Mouse (Mus musculus) CH12.LX (cell line): ENCODE data around the gene Slc2a3.

Source experiments
- CTCF ChIP-seq, 2 experiments: IDR thresholded peaks in 1 of 2; conservative IDR thresholded peaks in 1 of 2; 2 replicates each; pipeline ENCODE4 v1.5.1; 2011 to 2012; ENCODE audit warnings: low read depth in 2 of 2, low read length in 2 of 2, improper control_type of control experiment in 1 of 2, inconsistent platforms in 1 of 2, mild to moderate bottlenecking in 1 of 2, moderate library complexity in 1 of 2
- E2F4 ChIP-seq: IDR thresholded peaks from 2 replicates; pipeline ENCODE4 v1.6.1; 2011; ENCODE audit warnings: low read depth, low read length, improper control_type of control experiment; ENCODE audit not compliant: insufficient replicate concordance
- EP300 ChIP-seq: IDR thresholded peaks from 2 replicates; pipeline ENCODE4 v1.6.1; 2011; ENCODE audit warnings: low read length, improper control_type of control experiment
- MAX ChIP-seq: IDR thresholded peaks from 2 replicates; pipeline ENCODE4 v1.6.1; 2011; ENCODE audit warnings: low read length, improper control_type of control experiment
- MEF2A ChIP-seq: IDR thresholded peaks from 2 replicates; pipeline ENCODE4 v1.6.1; 2014; ENCODE audit warnings: low read depth, mild to moderate bottlenecking, inconsistent platforms, low read length, improper control_type of control experiment, borderline replicate concordance
- MXI1 ChIP-seq: IDR thresholded peaks from 2 replicates; pipeline ENCODE4 v1.6.1; 2011; ENCODE audit warnings: mild to moderate bottlenecking, low read depth, low read length, improper control_type of control experiment
- POLR2A ChIP-seq: IDR thresholded peaks from 2 replicates; pipeline ENCODE4 v1.6.1; 2011; ENCODE audit warnings: low read depth, mild to moderate bottlenecking, improper control_type of control experiment, low read length
- SMC3 ChIP-seq: IDR thresholded peaks from 2 replicates; pipeline ENCODE4 v1.6.1; 2011; ENCODE audit warnings: low read depth, low read length, improper control_type of control experiment
- TCF12 ChIP-seq: IDR thresholded peaks from 2 replicates; pipeline ENCODE4 v1.6.1; 2014; ENCODE audit warnings: low read depth, mild to moderate bottlenecking, inconsistent platforms, low read length, improper control_type of control experiment
- UBTF ChIP-seq: IDR thresholded peaks from 2 replicates; pipeline ENCODE4 v1.6.1; 2012; ENCODE audit warnings: low read depth, mild to moderate bottlenecking, inconsistent platforms, low read length, improper control_type of control experiment, moderate library complexity
- ZKSCAN1 ChIP-seq: IDR thresholded peaks from 2 replicates; pipeline ENCODE4 v1.6.1; 2012; ENCODE audit warnings: low read depth, inconsistent platforms, low read length, improper control_type of control experiment, borderline replicate concordance

DNA sequence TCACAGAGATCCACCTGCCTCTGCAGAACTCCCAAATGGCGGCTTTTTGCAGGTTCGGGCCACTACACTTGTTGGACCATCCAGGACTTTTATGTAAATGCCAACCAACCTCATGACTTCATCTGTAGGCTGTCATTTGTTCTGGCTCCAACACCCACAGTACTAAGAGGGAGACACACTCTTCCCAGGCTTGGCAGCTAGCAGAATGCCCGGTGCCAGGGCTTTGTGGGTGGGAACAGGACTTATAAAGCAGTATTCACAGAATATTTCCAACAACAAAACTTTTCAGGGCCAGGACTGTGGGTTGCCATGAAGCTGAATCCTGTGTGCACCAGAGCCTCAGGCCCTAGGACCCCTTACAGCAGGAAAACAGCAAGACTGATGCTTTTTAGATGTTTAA lies 118.8 kb downstream of the Slc2a3 start:
- TF ChIP-seq E2F4 (no peak), MAX (no peak), MXI1 (no peak), POLR2A (no peak), ZKSCAN1 (no peak), MEF2A (no peak), EP300 (no peak), TCF12 (no peak), UBTF (no peak), SMC3 (no peak), CTCF (conservative IDR thresholded peaks at IDR 0.05 in 1 of 2, IDR thresholded peaks at IDR 0.05 in 1 of 2; ENCODE audit: low read depth in 2 of 2, low read length in 2 of 2) (no peak)
